9 mouse cellular contexts compared by ENCODE assay signal in genomic region chr17:78201221-78202058, GRCm38 (mm10). TPM values are rescaled to one million over a fixed set of nuclear protein-coding genes. Genes with fewer than 3 reads are reported as not detected.
DNase-seq lines count a peak whose midpoint lies in the region; ATAC-seq and TF ChIP-seq lines count a peak whose summit lies in the region.
"Had no signal": no experiment of that assay in that cellular context is flagged by ENCODE, and none has a peak within 500 bp of the region (broad histone marks: within the 10 kb centered on the region; RNA-seq: fewer than 3 reads in every experiment).

No protein-coding gene starts in this region.

- ATAC-seq in erythroblast, adult 5-6 weeks (replicated peaks; ENCODE audit: low FRiP score, poor library complexity, severe bottlenecking), result no peak
- peak; percentile 41 for ATAC-seq in kidney, embryonic 14.5 days (ENCODE audit: low FRiP score, low TSS enrichment)
- peak; percentile 60 for ATAC-seq in megakaryocyte-erythroid progenitor cell, adult 5-6 weeks (replicated peaks; ENCODE audit: low FRiP score, low TSS enrichment, poor library complexity, severe bottlenecking)

- H3K4me2 ChIP-seq in kidney, embryonic 14.5 days (replicated peaks; ENCODE audit: low read depth, low read length), result peak overlapping the region; percentile 98

- no peaks in the 10 kb centered on the region for H3K36me3 ChIP-seq in erythroblast, embryonic 14.5 days (ENCODE audit: control insufficient read depth)
- H3K36me3 ChIP-seq in C2C12 (ENCODE audit: control insufficient read depth, insufficient read depth), result no peaks in the 10 kb centered on the region
- H3K36me3 ChIP-seq in kidney, embryonic 14.5 days (ENCODE audit: control insufficient read depth, insufficient read depth, low read length), result no peaks in the 10 kb centered on the region
- H3K36me3 ChIP-seq in testis, adult 2 months (ENCODE audit: control insufficient read depth, insufficient read depth, low read length), result no peaks in the 10 kb centered on the region

- H3K79me2 ChIP-seq in C2C12 (ENCODE audit: control insufficient read depth, insufficient read depth), result peaks cover 59% of the 10 kb centered on the region

- H3K9me3 ChIP-seq in erythroblast, embryonic 14.5 days (ENCODE audit: control insufficient read depth, low read length), result no peaks in the 10 kb centered on the region
- H3K9me3 ChIP-seq in kidney, embryonic 14.5 days (ENCODE audit: control insufficient read depth, low read length), result no peaks in the 10 kb centered on the region

- peak overlapping the region; percentile 93 for H3ac ChIP-seq in C2C12 (ENCODE audit: control insufficient read depth, insufficient read length, low read depth)

- TF ChIP-seq CTCF in C2C12 (IDR thresholded peaks at IDR 0.05; ENCODE audit: control insufficient read depth, insufficient read depth, insufficient read length), result no peak
- TF ChIP-seq CTCF in testis, adult 2 months (IDR thresholded peaks at IDR 0.05; ENCODE audit: control insufficient read depth, insufficient read depth, insufficient replicate concordance, low read depth, low read length), result no peak

- WGBS in kidney, embryonic 14.5 days, result under 1% methylated on average over 39 of the region's 39 CpGs

- peak overlapping the region; percentile 65 for H3K4me3 ChIP-seq in erythroblast, embryonic 14.5 days (replicated peaks)
- peak overlapping the region; percentile 57 for H3K4me3 ChIP-seq in C2C12 (ENCODE audit: insufficient read depth, poor library complexity, severe bottlenecking)
- peak overlapping the region; percentile 80 for H3K4me3 ChIP-seq in kidney, embryonic 14.5 days (ENCODE audit: low read length)
- peak overlapping the region; percentile 89 for H3K4me3 ChIP-seq in testis, adult 2 months (ENCODE audit: control insufficient read depth, low read depth, low read length)

- no peak overlapping the region for H3K27ac ChIP-seq in kidney, embryonic 14.5 days (ENCODE audit: low read depth, low read length)
- H3K27ac ChIP-seq in testis, adult 2 months (ENCODE audit: control insufficient read depth, insufficient read depth, low read depth, low read length), result no peak overlapping the region

- peaks cover 22% of the 10 kb centered on the region for H3K79me3 ChIP-seq in C2C12 (ENCODE audit: low read depth)

- peaks cover 53% of the 10 kb centered on the region for H3K27me3 ChIP-seq in erythroblast, embryonic 14.5 days (ENCODE audit: control insufficient read depth)
- no peaks in the 10 kb centered on the region for H3K27me3 ChIP-seq in C2C12 (ENCODE audit: control insufficient read depth, insufficient read depth, insufficient read length)
- H3K27me3 ChIP-seq in kidney, embryonic 14.5 days (ENCODE audit: control insufficient read depth, insufficient read depth, low read length), result no peaks in the 10 kb centered on the region
- no peaks in the 10 kb centered on the region; the same call in 1 of the 2 replicates for H3K27me3 ChIP-seq in testis, adult 2 months (ENCODE audit: control insufficient read depth, insufficient read depth, low read length)

- peak overlapping the region; percentile 89 for H3K9ac ChIP-seq in kidney, embryonic 14.5 days (ENCODE audit: low read depth, low read length)

- no peak for TF ChIP-seq POLR2A in testis, adult 2 months (IDR thresholded peaks at IDR 0.05; ENCODE audit: control insufficient read depth, low read depth, low read length)

- H3K4me1 ChIP-seq in erythroblast, embryonic 14.5 days (ENCODE audit: control insufficient read depth), result peaks cover 25% of the 10 kb centered on the region
- peaks cover 14% of the 10 kb centered on the region for H3K4me1 ChIP-seq in kidney, embryonic 14.5 days (ENCODE audit: control insufficient read depth, insufficient read depth, low read length)
- H3K4me1 ChIP-seq in testis, adult 2 months (ENCODE audit: control insufficient read depth, insufficient read depth, low read length), result peaks cover 10% of the 10 kb centered on the region

- peak; percentile 64 for DNase-seq in cerebellum, adult 11-12 months
- DNase-seq in gastrocnemius, postnatal 25 days, result peak; percentile 24

TF ChIP-seq in C2C12, 6 proteins besides CTCF, POLR2A, EP300 and RAD21:
- TF ChIP-seq MYOG (IDR thresholded peaks at IDR 0.05; ENCODE audit: control insufficient read depth, extremely low read depth, insufficient read length), result no peak
- no peak for TF ChIP-seq MAX (IDR thresholded peaks at IDR 0.05)
- TF ChIP-seq MYOD1 (IDR thresholded peaks at IDR 0.05; ENCODE audit: control insufficient read depth, insufficient read length, low read depth), result no peak
- TF ChIP-seq FOSL1 (IDR thresholded peaks at IDR 0.05; ENCODE audit: insufficient read depth, low read length, poor library complexity, severe bottlenecking), result no peak
- TF ChIP-seq CEBPB (IDR thresholded peaks at IDR 0.05; ENCODE audit: low read depth), result no peak
- TF ChIP-seq USF1 (IDR thresholded peaks at IDR 0.05; ENCODE audit: low read depth), result no peak

RNA-seq across cellular contexts. Expression of gene Crim1, which starts 1.4 kb away (rescaled TPM):
- polyA plus RNA-seq in erythroblast, embryonic 14.5 days (2012), result 0.07 and 0.10 TPM in 2 replicates
- total RNA-seq in erythroblast, adult 5-6 weeks (2015; ENCODE audit: low replicate concordance), result 1.0 and 1.5 TPM in 2 replicates
- under 0.01 and 2.2 TPM in 2 replicates for total RNA-seq in erythroblast, adult 5-6 weeks (2017; ENCODE audit: low replicate concordance)
- polyA plus RNA-seq in C2C12 (2012; fragmentation: generic; extraction: Trizol), result 7.1 TPM
- 10 to 100 TPM; 22.1 to 22.9 TPM for total RNA-seq in gastrocnemius, postnatal 25 days (2021)
- 6.1 and 9.4 TPM in 2 replicates for polyA plus RNA-seq in kidney, embryonic 14.5 days (2014; fragmentation: Nextera tagmentation; extraction: Ambion mirVana)
- total RNA-seq in megakaryocyte-erythroid progenitor cell, adult 5-6 weeks (2014; fragmentation: Nextera tagmentation), result 5.0 and 18.9 TPM in 2 replicates
- 6.6 and 6.8 TPM in 2 replicates for total RNA-seq in megakaryocyte-erythroid progenitor cell, adult 5-6 weeks (2017)
- 3.5 and 3.9 TPM in 2 replicates for polyA plus RNA-seq in testis, adult 2 months (2012; rRNA removed)
- total RNA-seq: MEL had no signal
